Mouse (Mus musculus): ENCODE data around the gene Car14. TPM values are rescaled to one million over a fixed set of nuclear protein-coding genes. Genes with fewer than 3 reads are reported as not detected.
A peak's percentile ranks its signal among the peaks of the same experiment; 100 is the strongest.
"Not testable (repeated sequence)": the region's sequence is repeated elsewhere in the genome, so short reads cannot be mapped to it uniquely, and the experiment has no call there.

The Car14 gene
- total RNA-seq, 2 experiments from 2014 or later, result 2.3 to 2.5 TPM

DNA sequence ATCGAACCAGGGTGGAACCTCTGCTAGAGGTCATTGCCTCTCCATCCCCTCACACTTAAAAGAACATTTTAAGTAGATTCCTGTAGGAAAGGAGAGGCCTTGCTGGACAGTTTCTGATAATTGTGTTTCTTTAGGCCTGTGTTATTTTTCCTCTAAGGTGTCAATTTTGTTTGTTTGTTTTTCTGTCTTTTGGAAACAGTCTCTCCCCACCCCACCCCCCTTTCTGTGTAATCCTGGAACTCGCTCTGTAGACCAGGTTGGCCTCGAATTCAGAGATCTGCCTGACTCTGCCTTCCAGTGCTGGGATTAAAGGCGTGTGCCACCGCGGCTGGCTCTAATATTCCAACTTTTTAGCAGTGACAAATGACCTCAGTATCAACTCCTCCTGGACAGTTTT is 23.8 kb upstream of the Car14 start:
- DNase-seq (ENCODE audit: low spot score in 2 of 2), result no peak

- no peak for DNase-seq (ENCODE audit: low spot score in 2 of 2)
These were observed 20.6 kb upstream of the Car14 start for GRCm38 (mm10) chr3:95925087-95925486.

GRCm38 (mm10) chr3:95924185-95924584 is 19.7 kb upstream of the Car14 start:
- no peak for DNase-seq (ENCODE audit: low spot score in 2 of 2)

- not testable (repeated sequence) for DNase-seq (ENCODE audit: low spot score in 2 of 2)
These were observed 18.9 kb upstream of the Car14 start for GRCm38 (mm10) chr3:95923429-95923828.

- not testable (repeated sequence) for DNase-seq (ENCODE audit: low spot score in 2 of 2)
These were observed 16.0 kb upstream of the Car14 start for GRCm38 (mm10) chr3:95920532-95920931.

GRCm38 (mm10) chr3:95916760-95917159 is 12.3 kb upstream of the Car14 start:
- DNase-seq (ENCODE audit: low spot score in 2 of 2), result no peak

DNA sequence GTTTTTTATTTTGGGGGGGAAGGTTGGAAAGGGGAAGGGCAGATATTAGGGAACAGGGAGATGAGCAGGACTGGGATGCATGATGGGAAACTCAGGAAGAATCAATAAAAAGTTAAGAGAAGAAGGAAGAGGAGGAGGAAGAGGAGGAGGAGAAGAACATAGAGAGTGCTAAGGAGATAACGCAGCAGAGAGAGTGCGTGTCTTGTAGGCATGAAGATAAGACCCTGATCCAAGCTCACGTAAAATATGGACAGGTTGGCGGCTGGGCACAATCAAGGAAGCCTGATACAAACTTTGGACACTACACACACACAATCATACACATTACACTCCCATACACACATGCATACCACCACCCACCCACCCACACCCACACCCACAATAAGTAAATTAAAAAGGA is 10.2 kb upstream of the Car14 start:
- no peak for DNase-seq (ENCODE audit: low spot score in 2 of 2)

DNA sequence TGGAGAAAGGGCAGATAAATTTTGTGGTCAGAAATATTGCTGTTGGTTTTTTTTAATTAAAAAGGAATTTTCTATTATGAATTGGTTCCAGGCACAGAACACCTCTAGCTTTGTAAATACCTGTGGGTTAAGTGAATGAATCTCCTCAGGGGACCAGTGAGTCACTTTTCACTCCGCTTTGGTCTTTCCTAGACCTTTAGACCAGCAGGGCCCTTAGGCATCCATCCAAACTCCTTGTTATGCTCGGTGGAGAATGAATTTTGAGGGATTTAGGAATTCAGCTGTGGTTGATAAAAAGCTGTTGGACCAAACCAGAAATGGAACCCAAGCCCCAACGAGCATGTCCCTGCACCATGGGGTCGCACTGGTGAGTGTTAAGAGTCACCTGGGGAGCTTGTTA is 3.1 kb upstream of the Car14 start:
- no peak for DNase-seq (ENCODE audit: low spot score in 2 of 2)

DNA sequence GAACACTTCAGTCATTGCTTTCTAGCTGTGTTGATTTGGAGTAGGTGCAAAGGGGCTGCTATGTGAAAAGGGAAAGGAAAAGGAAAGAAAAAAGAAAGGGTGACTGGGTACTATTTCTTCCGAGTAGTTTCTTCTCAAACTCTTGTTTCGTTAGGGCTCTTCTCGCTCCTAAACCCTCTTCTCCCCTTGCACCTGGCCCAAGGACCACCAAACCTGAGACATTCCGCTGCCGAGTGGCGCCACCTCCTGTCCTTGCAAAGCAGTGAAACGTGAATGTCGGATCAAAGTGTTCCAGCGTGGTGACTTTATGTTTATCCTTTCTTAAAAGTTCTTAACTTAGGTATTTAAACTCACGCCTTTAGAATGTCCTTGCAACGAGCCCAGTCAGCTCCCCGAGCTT is 2.4 kb upstream of the Car14 start:
- no peak for DNase-seq (ENCODE audit: low spot score in 2 of 2)

DNA sequence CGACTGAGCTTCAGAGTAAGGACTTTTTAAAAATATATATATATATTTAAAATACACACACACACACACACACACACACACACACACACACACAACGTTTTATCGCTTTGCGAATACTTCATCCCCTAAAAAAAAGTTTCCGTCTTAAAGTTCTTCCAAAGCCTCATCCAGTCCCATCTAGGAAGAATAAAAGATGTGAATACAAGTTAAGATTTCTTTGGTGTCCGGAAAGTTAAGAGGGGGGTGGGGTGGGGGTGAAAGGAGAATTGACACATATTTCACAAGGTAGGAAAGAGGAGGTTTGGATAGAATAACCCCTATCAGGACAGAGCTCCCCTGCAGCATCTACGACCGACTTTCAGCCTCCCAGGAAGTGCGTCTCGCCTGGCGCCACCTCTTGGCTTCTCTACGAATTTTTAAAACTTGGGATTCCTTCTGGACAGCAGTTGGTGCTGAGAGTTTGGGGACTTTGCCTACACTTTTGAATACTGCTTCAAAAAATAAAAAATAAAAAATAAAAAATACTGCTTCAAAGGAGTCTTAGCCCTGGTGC is 1.5 kb upstream of the Car14 start:
- DNase-seq (ENCODE audit: low spot score in 2 of 2), result no peak

DNA sequence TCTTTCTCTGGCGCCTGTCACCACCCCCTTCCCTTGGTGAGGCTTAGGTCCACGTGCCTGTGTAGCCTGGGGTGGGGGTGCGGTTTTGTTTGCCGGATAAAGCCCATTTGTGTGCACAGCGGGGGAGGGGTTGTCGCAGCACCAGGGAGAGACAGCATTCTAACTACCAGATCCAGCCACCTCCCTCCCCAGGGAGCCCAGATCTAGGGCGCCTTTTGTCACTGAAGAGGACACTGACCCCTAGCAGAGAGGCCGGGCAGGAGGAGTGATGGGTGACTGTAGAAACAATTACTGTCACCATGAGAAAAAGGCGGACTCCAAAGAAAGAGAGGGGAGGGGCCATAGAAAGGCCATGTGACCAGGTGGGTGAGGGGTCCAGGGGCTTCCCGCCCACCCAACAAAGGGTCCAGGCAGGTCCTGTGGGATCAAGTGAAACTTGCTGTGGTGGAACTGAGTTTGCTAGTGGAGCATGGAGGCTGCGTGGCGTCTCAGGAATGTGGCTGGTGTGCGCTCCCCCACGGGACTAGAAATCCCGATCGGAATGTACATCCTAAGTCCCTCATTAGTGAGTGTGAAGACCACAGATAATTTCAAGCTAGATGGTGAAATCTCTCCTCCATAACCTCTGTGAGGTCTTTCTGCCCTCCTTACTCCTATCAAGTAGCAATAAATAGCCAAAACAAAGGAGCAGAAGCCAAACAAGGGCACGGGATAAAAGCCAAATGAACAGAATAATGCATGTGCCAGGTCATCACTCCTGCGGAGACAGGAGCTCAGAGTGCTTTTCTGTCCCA is 852 bp upstream of the Car14 start:
- no peak for DNase-seq (ENCODE audit: low spot score in 2 of 2)

GRCm38 (mm10) chr3:95903753-95904502 is 563 bp downstream of the Car14 start:
- no peak for DNase-seq (ENCODE audit: low spot score in 2 of 2)

- DNase-seq (ENCODE audit: low spot score in 2 of 2), result no peak
These were observed 1.8 kb downstream of the Car14 start for GRCm38 (mm10) chr3:95902643-95903042.

- no peak for DNase-seq (ENCODE audit: low spot score in 2 of 2)
These were observed 2.2 kb downstream of the Car14 start for GRCm38 (mm10) chr3:95902373-95902625.

DNA sequence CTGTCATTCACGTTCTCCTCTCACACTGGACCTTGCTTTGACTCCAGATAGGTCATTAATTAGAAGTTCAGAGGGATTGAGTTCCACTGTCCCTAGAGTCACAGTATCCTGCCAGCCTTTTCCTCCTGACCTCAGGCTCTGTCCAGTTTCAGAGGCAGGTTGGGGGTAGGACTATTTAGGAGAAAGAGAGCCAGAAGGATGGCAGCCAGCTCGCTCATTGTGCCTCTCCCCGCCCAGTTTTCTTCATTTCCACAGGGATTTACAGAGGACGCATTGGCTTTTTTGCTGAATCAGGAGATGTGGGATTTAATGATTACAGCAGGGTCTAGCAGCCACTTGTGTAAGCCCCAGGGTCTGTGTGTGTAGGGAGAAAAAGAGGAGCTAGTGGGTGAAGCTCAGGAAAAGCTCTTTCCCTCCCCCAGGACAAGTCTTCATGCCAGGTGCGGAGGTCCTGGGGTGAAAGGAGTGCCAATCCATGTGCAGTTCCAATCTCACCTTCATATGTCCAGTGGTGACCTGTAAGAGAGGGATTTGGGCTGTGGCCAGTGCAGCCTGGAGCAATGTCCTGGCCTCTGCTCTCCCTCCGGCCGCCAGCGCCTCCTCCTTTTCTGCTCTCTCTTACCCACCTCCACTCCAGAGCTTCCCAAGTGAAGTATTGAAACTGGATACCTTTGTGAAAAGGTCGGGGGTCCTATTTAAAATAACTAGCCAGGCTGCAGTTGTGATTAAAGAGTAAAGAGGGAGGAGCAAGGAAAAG is 2.7 kb downstream of the Car14 start:
- no peak for DNase-seq (ENCODE audit: low spot score in 2 of 2)

- DNase-seq (ENCODE audit: low spot score in 2 of 2), result no peak
These were observed 4.5 kb downstream of the Car14 start for GRCm38 (mm10) chr3:95899800-95900524.

- DNase-seq (ENCODE audit: low spot score in 2 of 2), result not testable (repeated sequence)
These were observed 9.0 kb downstream of the Car14 start for GRCm38 (mm10) chr3:95895501-95895900.

- DNase-seq (ENCODE audit: low spot score in 2 of 2), result peak in 1 of 2 experiments; percentile 44
These were observed 10.0 kb downstream of the Car14 start for GRCm38 (mm10) chr3:95894317-95895160.

DNA sequence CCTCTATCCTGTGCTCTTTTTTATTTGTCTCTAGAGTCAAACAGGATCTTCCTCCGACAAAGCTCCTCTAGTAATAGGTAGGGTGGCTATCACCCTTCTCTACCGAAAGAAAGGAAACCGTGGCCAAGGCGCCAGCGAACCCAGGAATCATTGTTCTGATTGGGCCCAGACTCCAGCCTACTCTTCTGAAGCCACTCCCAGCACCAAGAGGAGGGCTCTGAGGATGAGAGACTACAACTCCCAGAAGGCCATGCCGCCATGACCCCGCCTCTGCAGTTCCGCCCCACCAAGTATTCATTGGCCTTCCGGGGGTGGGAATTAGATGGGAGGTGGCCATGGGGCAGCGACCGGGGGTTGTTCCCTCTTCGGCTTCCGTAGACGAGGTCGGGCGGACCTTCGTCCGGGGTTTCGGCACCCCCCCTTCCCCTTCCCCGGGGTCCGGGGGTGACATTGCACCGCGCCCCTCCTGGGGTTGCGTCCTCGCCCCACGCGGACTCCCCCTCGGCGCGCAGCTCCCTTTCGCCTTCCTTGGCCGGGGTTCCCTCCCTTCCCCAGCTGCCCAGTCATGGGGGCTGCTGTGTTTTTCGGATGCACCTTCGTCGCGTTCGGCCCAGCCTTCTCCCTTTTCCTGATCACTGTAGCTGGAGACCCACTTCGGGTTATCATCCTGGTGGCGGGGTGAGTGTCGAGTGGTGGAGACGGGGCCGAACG is 10.7 kb downstream of the Car14 start, which contains the start of gene Aph1a:
TSS of gene Aph1a (plus strand) at position 364 of the 711 bp plus-strand sequence.
- DNase-seq (ENCODE audit: low spot score in 2 of 2), result peak; percentile 69 to 90
